Mouse (Mus musculus) cortical plate, adult 2 months (tissue): ENCODE measurements at regions not wholly inside any gene's neighbourhood (a gene's known extent, or its start where the extent isn't known, plus 50 kb on each side); places are given as distances from the start of the nearest gene placed in this dataset.

Source experiments
- CTCF ChIP-seq: fragments of 200-500 bp; IDR thresholded peaks from 2 replicates; pipeline ENCODE4 v1.5.1; 2011; ENCODE audit warnings: mild to moderate bottlenecking, control low read depth, low read length; ENCODE audit not compliant: insufficient read depth; ENCODE audit errors: extremely low read depth
- POLR2A ChIP-seq: fragments of 200-500 bp; IDR thresholded peaks from 2 replicates; pipeline ENCODE4 v1.6.1; 2011; ENCODE audit warnings: mild to moderate bottlenecking, low read length, control low read depth; ENCODE audit not compliant: insufficient read depth; ENCODE audit errors: extremely low read depth

DNA sequence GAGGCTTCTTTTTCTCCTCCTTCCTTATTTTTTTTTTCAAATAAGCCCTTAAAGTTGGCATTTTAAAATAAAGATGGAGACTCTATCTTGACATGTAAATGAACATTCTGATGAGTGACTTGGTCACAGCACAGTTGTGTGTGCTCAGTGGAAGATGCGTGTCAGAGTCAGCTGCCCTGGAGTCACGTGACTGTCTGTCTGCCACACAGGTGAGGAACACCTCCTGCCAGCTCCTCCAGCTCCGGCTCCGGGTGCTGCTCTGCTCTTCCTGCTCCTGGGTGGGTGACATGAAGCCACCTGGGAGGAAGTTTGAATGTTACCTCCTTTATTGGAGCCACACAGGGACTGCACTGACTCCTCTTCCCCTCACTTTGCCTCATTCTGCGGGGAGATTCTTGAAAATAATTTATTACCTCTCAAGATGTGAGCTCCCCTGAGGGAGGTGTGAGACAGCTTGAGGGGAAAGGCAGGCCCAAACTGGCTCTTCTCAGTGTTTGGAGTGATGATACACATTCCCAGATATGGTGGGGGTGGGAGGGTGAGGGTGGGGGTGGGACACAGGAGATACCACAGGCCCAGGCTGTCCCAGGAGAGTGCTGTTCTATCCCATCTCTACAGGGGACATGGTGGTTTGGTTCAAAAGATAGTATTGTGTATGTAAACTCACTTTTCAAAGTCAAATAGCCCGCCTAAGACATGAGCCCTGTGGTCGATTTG lies 92.9 kb upstream of the Zfp366 start:
- no peak for TF ChIP-seq POLR2A
- TF ChIP-seq CTCF, result no peak
